Mouse (Mus musculus): ENCODE measurements at regions not wholly inside any gene's neighbourhood (a gene's known extent, or its start where the extent isn't known, plus 50 kb on each side); places are given as distances from the start of the nearest gene placed in this dataset.

GRCm38 (mm10) chr17:4196793-4197448, 500.9 kb upstream of the Nox3 start:
- intact Hi-C loops (cut with DNase I): no loop called here
- no peak for DNase-seq

DNA sequence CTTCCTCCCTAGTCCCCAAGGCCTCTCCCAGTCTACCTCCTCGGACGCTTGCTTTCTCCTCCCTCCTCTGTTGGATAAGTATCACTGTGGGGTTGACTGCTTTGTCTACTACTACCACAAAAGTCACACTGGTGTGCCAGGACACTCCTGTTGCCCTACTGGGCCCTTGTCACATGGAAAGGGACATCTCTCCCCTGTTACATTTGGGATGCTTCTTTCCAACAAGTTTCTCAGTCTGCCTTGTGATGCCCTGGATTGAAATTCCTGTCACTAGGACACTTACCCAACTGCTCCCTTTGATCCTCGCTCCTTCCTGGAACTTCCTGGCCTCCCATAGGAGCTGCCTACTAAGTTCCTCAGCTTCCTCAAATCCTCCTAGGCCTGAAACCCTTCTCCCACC, 501.9 kb upstream of the Nox3 start:
- no peak for DNase-seq
- intact Hi-C loops (cut with DNase I): no loop called here

DNA sequence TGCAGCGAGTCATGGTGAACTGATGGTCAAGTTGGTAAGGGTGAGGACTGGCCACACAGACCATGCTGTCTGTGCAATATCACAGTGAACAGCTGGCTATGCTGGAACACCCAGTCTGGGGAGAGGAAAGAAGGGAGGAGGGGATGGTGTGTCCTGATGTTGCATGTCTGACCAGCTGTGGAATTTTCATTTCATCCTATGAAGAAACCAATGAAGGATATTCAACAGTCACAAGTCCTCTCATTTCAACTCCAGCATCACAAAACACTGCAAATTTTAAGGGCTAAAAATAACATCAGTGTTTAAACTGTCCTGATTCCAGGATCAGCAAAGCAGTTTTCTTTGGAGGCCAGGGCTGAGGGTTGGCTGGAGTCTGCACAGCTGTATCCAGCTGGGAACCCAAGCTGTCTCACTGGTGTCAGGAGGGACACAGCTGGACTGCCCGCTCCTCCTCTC, 503.7 kb upstream of the Nox3 start:
- intact Hi-C loops (cut with DNase I): no loop called here
- peak; percentile 71 to 74 for DNase-seq

GRCm38 (mm10) chr17:4201300-4201699, 505.2 kb upstream of the Nox3 start:
- intact Hi-C loops (cut with DNase I): no loop called here
- DNase-seq: no peak

DNA sequence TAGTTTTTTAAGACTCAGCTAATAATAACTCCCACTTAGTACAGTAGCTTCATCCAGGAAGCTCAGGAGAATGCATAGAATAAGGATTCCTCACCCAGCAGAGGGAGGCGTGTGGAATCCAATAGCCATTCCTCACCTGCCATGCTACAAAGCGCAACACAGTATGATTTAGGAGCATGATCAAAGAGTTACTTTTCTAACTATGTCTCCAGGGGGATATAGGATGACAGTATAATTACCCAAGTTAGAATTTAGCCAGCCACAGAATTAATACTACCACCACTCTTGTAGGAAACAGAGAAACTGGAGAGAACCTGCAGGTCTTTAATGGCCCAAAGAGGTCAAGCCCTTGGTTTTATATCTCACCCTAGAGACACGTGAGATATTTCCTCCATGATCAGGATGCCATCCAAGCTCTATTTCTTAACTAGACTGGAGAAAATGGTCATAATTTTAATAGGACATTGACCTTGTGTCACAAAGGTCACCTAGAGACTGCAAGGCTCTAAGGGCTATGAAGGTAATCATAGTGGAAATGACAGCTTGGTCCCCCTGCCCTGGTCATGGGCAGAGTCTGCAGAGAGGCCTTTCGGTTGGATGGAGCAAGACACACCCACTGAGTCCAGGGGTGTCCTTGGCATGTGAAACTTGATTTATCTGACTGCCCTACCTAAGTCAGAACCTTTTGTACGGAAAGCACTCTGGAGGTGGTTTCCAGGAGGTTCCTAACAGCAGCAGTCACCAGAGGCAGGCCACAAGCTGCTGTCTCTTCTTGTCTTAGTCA, 512.3 kb upstream of the Nox3 start:
- intact Hi-C loops (cut with DNase I): no loop called here
- DNase-seq: no peak

DNA sequence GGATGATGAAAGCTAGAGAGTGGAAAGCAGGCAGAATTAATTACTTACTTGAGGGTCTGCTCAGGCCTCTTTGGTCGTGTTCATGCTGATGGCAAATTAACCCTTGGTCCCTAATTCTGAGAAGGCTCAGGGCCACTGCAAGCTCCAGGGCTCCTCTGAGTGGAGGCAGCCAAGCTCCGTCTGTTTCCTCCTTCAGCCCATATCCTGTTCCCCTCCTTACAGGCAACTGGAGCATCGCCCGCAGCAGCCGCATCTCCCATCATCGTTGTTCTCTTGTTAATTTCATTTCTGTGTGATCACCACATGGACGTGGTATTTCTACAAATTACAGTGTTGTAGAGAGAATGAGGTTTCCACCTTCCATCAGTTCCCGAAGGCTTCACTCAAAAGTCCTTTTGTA, 513.6 kb upstream of the Nox3 start:
- DNase-seq: peak; percentile 19 to 42
- intact Hi-C loops (cut with DNase I): loop anchor here (10.0 kb wide), 1 partner anchor 785 kb away; the partner anchor contains the start of gene Arid1b

- DNase-seq: no peak
- intact Hi-C loops (cut with DNase I): loop anchor here (10.0 kb wide), 1 partner anchor 782 kb away; the partner anchor contains the start of gene Arid1b
Measured at GRCm38 (mm10) chr17:4212586-4212985, 516.5 kb upstream of the Nox3 start.

DNA sequence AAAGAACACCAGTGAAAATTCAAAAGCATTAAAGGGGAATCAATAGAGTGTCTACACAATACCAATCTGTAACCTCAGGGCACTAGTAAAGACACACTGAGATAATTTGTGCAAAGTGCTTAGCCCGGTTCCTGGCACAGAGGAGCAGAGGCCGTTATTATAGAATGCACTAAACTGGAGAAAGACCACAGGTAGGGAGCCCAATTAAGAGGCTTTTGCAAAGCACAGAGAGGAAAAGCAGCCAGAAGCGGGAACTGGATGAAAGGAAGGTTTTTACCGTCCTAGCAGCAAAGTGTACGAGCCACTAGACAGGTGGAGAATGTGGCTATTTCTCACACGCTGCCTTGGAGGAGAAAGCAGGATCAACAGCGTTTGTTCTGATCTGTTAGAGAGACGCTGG, 518.9 kb upstream of the Nox3 start:
- no peak for DNase-seq
- intact Hi-C loops (cut with DNase I): loop anchor here (10.0 kb wide), 1 partner anchor 780 kb away; the partner anchor contains the start of gene Arid1b

GRCm38 (mm10) chr17:4216203-4216602, 520.1 kb upstream of the Nox3 start:
- intact Hi-C loops (cut with DNase I): loop anchor here (10.0 kb wide), 1 partner anchor 779 kb away; the partner anchor contains the start of gene Arid1b

GRCm38 (mm10) chr17:4216750-4217149, 520.7 kb upstream of the Nox3 start:
- intact Hi-C loops (cut with DNase I): loop anchor here (10.0 kb wide), 1 partner anchor 778 kb away; the partner anchor contains the start of gene Arid1b
- DNase-seq: no peak

More at GRCm38 (mm10) chr17:4216203-4216602, 520.1 kb upstream of the Nox3 start:
- no peak for DNase-seq

GRCm38 (mm10) chr17:4220661-4221360, 524.8 kb upstream of the Nox3 start:
- intact Hi-C loops (cut with DNase I): no loop called here
- peak in 1 of 2 experiments; percentile 34 for DNase-seq

DNA sequence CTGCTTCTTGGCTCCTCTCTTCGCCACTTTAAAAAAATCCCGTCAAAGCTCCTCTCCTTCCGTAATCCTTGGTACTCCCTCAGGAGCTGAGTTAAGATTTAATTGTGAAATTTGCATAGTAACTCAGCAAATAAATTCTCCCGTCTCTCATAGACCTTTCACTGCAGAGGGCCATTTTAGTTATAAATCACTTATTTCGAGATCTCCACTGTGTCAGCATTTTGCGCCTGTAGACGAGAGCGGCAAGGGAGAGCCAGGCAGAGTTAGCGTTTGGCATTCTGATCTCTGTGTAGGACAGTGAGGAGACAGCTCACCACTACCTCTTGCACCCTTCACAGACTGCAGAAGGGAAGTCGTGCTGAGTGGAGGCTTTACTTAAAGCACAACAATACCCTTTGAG, 531.8 kb upstream of the Nox3 start:
- intact Hi-C loops (cut with DNase I): no loop called here
- no peak for DNase-seq

GRCm38 (mm10) chr17:4229969-4230368, 533.9 kb upstream of the Nox3 start:
- no peak for DNase-seq
- intact Hi-C loops (cut with DNase I): no loop called here

- intact Hi-C loops (cut with DNase I): no loop called here
- no peak for DNase-seq
Measured at GRCm38 (mm10) chr17:4250476-4250875, 554.4 kb upstream of the Nox3 start.

GRCm38 (mm10) chr17:4265471-4265870, 569.4 kb upstream of the Nox3 start:
- DNase-seq: no peak
- intact Hi-C loops (cut with DNase I): no loop called here

DNA sequence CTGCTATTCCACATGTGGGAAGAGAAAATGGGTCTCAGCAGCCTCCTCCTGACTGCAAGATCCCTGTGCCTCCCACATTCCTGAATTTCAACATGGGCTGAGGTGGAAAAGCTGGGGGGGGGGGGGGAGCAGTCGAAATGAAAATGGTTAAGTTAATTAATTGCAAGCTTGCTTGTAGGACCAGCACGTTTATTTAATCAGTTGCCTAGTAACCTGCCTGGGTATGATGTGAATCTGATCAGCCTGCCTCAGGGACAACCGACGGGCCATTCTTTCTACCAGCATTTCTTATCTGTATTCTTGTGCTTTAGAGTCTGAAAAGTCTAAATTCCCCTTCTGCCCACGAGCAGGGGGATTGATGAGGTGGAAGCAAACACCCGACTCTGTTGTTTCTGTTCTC, 569.9 kb upstream of the Nox3 start:
- DNase-seq: no peak
- intact Hi-C loops (cut with DNase I): no loop called here

DNA sequence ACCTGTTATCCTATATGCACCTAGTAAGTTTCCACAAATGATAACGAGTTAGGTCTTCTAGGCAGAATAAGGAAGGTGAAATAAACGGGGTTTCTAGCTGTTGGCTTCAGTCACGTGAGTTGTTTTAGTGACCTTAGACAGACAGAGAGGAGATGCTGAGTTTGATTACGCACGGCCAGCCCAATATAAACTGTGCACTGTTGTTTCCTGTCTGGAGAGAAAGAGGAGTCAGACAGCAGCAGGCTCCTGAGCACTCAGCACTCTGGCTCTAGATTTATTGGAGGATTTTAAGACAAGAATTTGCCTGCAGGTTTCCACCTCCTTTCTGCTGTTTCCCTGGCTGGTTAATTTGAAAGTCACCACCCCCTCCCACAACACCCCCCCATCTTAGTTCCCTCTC, 570.4 kb upstream of the Nox3 start:
- no peak for DNase-seq
- intact Hi-C loops (cut with DNase I): no loop called here

DNA sequence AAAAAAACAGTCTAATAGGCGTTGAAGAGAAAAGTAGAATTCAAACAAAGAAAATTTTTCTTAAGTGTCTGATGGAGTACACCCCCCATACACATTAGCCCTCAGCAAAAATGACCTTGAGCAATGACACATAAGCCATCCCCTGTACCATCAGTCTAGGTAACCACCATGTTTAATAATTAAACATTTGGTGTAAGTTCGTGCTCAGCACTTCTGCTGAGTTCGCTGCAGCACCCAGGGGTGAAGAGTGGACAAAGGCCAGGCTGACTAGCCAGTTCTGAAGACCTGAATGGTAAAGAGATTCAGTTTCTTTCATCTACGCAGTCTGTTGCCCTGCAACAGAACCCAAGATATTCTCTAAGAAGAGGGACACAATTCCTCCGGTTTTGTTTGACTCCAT, 572.3 kb upstream of the Nox3 start:
- no peak for DNase-seq
- intact Hi-C loops (cut with DNase I): no loop called here

DNA sequence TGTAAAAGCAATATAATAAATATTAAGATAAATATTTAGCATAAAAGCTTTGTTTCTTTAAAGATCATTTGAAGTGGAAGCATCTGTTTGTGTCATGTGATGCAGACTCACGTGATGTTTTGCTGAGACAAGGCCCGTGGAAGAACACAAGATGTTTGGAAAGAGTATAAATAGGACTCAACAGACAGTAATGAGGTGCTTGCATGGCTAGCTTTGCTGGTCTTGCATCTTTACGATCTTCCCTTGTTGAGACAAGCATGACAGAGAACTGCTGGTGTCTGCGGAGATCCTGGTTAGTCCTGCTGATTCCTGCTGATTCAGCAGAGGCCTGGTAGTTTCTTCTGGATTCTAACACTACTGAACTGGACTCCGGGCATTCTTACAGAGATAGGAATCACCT, 576.4 kb upstream of the Nox3 start:
- intact Hi-C loops (cut with DNase I): no loop called here
- DNase-seq: no peak

DNA sequence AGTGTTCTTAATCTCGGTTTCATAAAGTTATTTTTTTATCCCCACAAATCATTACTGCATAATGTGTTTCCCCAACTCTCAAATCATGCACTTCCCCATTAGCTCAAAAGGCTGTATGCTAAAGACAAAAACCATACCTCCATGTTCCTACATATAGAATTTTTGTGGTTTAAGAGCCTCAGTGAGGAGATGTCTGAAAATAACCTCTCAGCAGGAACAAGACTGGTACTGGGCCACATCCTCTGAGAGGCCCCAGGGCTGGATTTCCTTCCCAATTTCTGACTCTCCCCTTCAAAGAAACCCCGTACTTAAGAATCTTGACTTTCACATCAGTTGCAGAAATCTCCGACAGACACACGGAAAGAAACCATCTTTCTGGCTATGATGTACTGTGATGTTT, 580.7 kb upstream of the Nox3 start:
- DNase-seq: no peak
- intact Hi-C loops (cut with DNase I): no loop called here

DNA sequence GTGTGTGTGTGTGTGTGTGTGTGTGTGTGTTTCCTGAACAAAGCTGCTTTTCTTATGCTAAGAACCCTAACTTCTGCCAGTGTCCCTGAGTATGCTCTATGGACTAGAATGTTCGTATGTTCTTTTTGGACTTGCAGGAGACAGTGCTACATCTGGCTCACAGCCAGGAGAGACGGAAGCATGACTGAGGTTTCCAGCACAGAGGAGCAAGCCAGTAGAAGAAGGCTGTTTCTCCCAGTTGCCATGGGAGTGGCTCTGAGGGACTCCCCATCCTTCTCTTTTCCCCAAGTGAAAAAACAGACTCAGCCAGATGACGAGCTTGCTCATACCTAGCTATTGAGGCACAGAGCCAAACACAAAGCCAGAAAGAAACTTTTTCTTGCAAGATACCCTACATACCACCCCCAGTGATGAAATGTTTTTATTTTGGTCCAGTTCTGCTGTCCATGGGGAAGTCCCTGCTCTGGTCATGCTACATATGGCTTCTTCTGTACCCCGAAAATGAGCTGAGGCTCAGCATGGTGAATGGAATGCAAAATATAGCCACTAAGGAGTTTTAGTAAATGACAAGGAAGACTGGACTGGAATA, 582.3 kb upstream of the Nox3 start:
- peak; percentile 36 to 50 for DNase-seq
- intact Hi-C loops (cut with DNase I): no loop called here

Data from heart, postnatal 14 days (tissue).